Mouse (Mus musculus) lung, embryonic 15.5 days (tissue): ENCODE results near the gene Gm6164. TPM values are rescaled to one million over a fixed set of nuclear protein-coding genes. Genes with fewer than 3 reads are reported as not detected.
"Not testable (repeated sequence)": the region's sequence is repeated elsewhere in the genome, so short reads cannot be mapped to it uniquely, and the experiment has no call there.

Source experiments
- ATAC-seq: fragments of 200-750 bp; cut with Nextera tagmentation; 2 replicates; pipeline ENCODE4 v1.8.0; 2017; ENCODE audit warnings: moderate number of reproducible peaks, borderline replicate concordance; ENCODE audit not compliant: low FRiP score, low TSS enrichment; ENCODE audit errors: extremely low read depth
- H3K27ac ChIP-seq: fragments of 300-500 bp; sonication (generic); 2 replicates; pipeline ENCODE4 v1.5.1; 2015; ENCODE audit warnings: moderate library complexity, mild to moderate bottlenecking, inconsistent platforms
- H3K27me3 ChIP-seq: fragments of 300-500 bp; sonication (generic); 2 replicates; pipeline ENCODE4 v1.6.1; 2015; ENCODE audit warnings: inconsistent platforms
- H3K36me3 ChIP-seq: fragments of 300-500 bp; sonication (generic); 2 replicates; pipeline ENCODE4 v1.6.1; 2015; ENCODE audit warnings: inconsistent platforms
- H3K4me1 ChIP-seq: fragments of 300-500 bp; sonication (generic); 2 replicates; pipeline ENCODE4 v1.6.1; 2015; ENCODE audit warnings: inconsistent platforms
- H3K4me2 ChIP-seq: fragments of 300-500 bp; sonication (generic); 2 replicates; pipeline ENCODE4 v1.6.1; 2015; ENCODE audit warnings: inconsistent platforms, mild to moderate bottlenecking, moderate library complexity
- H3K4me3 ChIP-seq: fragments of 300-500 bp; sonication (generic); 2 replicates; pipeline ENCODE4 v1.5.1; 2015; ENCODE audit warnings: mild to moderate bottlenecking, inconsistent platforms
- H3K9ac ChIP-seq: fragments of 300-500 bp; sonication (generic); 2 replicates; pipeline ENCODE4 v1.6.1; 2015; ENCODE audit warnings: inconsistent platforms
- H3K9me3 ChIP-seq: fragments of 300-500 bp; sonication (generic); 2 replicates; pipeline ENCODE4 v1.6.1; 2016; ENCODE audit warnings: inconsistent platforms
- WGBS: fragments of 180-500 bp; shearing (Covaris S2); methylation state at CpG from one replicate; pipeline ENCODE4 v1.1.7; 2015; 5-methylcytosine and 5-hydroxymethylcytosine counted together
- polyA plus RNA-seq: library from polyadenylated mRNA; unstranded; fragments of >200 nt; fragmentation: Nextera tagmentation; extraction: Ambion mirVana; gene quantifications from 2 replicates; pipeline ENCODE4 v1.2.1, GENCODE M21; 2015

Gm6164 gene
- polyA plus RNA-seq = not detected in 2 replicates

- not testable (repeated sequence) for H3K4me3 ChIP-seq
These were observed at the start of gene Gm6164 for GRCm38 (mm10) chr7:20205507-20205906. TSS of gene Gm6164 (minus strand) at chr7:20205607.

GRCm38 (mm10) chr7:20233728-20234127, 28.3 kb upstream of the Gm6164 start, which contains the start of gene Gm4498:
TSS of gene Gm4498 (minus strand) at chr7:20233828.
- not testable (repeated sequence) for H3K4me2 ChIP-seq, H3K27ac ChIP-seq, H3K27me3 ChIP-seq, H3K9me3 ChIP-seq, ATAC-seq, H3K4me1 ChIP-seq, H3K36me3 ChIP-seq, H3K9ac ChIP-seq, H3K4me3 ChIP-seq
- WGBS = no CpG with 5 or more reads among the region's 2 CpGs

More at GRCm38 (mm10) chr7:20205507-20205906, at the start of gene Gm6164:
- H3K27me3 ChIP-seq, H3K36me3 ChIP-seq, H3K4me2 ChIP-seq, ATAC-seq, H3K9ac ChIP-seq, H3K9me3 ChIP-seq, H3K4me1 ChIP-seq, H3K27ac ChIP-seq: not testable (repeated sequence)
- no CpG with 5 or more reads among the region's 2 CpGs for WGBS

GRCm38 (mm10) chr7:20193410-20193809, 12.0 kb downstream of the Gm6164 start, which contains the start of gene Vmn1r95:
TSS of gene Vmn1r95 (plus strand) at chr7:20193710.
- H3K4me1 ChIP-seq, ATAC-seq, H3K4me3 ChIP-seq, H3K4me2 ChIP-seq, H3K27me3 ChIP-seq, H3K9ac ChIP-seq, H3K36me3 ChIP-seq, H3K27ac ChIP-seq, H3K9me3 ChIP-seq: not testable (repeated sequence)
- WGBS = no CpG with 5 or more reads among the region's 3 CpGs

DNA sequence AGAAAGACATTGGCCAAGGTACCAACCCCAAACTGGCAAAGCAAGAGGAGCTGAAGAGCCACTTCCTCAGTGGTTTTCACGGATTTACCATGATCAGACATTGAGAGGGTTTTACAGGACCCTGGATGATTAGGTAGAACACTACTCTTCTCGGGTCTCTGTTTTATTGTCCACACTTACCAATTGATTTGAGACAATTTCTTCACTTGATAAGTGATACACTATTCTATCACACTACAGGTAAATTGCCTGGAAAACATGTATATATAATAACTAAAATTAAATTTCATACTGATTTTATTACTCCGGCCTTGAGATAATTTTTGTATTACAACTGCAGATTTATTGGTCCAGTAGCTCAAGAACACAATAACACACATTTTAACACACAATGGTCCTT, 37.1 kb downstream of the Gm6164 start, which contains the start of gene Vmn1r94:
TSS of gene Vmn1r94 (minus strand) at position 101 of the 400 bp plus-strand sequence.
- not testable (repeated sequence) for H3K9me3 ChIP-seq, H3K4me2 ChIP-seq, H3K36me3 ChIP-seq, H3K4me3 ChIP-seq, ATAC-seq, H3K27ac ChIP-seq, H3K9ac ChIP-seq, H3K27me3 ChIP-seq, H3K4me1 ChIP-seq
- WGBS = no CpG with 5 or more reads among the region's 3 CpGs

Other genes with a start within 250 kb of the Gm6164 start
- not detected in 2 replicates for gene Ceacam20, start 240.2 kb downstream of the Gm6164 start, polyA plus RNA-seq
- gene Nlrp9b, start 214.1 kb downstream of the Gm6164 start, polyA plus RNA-seq = not detected in 2 replicates
- not detected in 2 replicates for gene Vmn1r91, start 105.9 kb downstream of the Gm6164 start, polyA plus RNA-seq
- not detected in 2 replicates for gene Gm16442, start 83.0 kb downstream of the Gm6164 start, polyA plus RNA-seq
- gene Vmn1r93, start 66.5 kb downstream of the Gm6164 start, polyA plus RNA-seq = not detected in 2 replicates
- gene Vmn1r94, start 37.2 kb downstream of the Gm6164 start, polyA plus RNA-seq = not detected in 2 replicates
- not detected in 2 replicates for gene Vmn1r95, start 11.9 kb downstream of the Gm6164 start, polyA plus RNA-seq
- gene Gm4498, start 28.2 kb upstream of the Gm6164 start, polyA plus RNA-seq = not detected in 2 replicates
- gene Gm5890, start 57.2 kb upstream of the Gm6164 start, polyA plus RNA-seq = not detected in 2 replicates
- not detected in 2 replicates for gene Gm4133, start 128.5 kb upstream of the Gm6164 start, polyA plus RNA-seq
- gene Gm5728, start 169.8 kb upstream of the Gm6164 start, polyA plus RNA-seq = not detected in 2 replicates
- not detected in 2 replicates for gene Vmn1r100, start 212.3 kb upstream of the Gm6164 start, polyA plus RNA-seq
- not detected in 2 replicates for gene Vmn1r101, start 237.0 kb upstream of the Gm6164 start, polyA plus RNA-seq